Mouse (Mus musculus) adrenal gland, adult 8-10 months (tissue): ENCODE measurements around the gene Klhl31. TPM values are rescaled to one million over a fixed set of nuclear protein-coding genes. Genes with fewer than 3 reads are reported as not detected.

Experiments
- DNase-seq: peaks from one replicate; pipeline ENCODE4 v3.0.0; 2022
- total RNA-seq, 4 experiments: library from RNA; stranded (reverse); gene quantifications; 2 replicates each; pipeline ENCODE4 v1.2.4; 2022

Klhl31 gene
- total RNA-seq, 4 experiments from 2014 or later = 0.03 to 0.09 TPM; not detected in 2

DNA sequence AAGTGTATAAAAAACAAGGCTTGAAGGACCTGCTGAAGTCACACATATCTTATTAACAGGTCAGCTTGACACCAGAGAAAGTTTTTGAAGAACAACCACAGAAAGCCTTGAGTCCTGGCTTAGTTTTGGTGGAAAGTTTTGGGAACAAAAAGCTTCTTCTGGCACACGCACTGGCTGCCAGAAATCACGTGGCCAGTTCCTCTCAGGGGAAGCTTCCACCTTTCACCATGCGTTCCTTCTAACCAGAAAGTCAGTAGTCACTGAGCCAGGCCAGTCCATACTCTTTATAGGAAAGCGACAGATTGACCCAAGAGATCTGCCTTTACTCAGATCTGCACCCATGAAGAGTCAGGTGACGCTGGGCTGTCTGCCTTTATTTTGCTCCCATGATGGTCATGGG, 12.1 kb upstream of the Klhl31 start:
- no peak for DNase-seq

DNA sequence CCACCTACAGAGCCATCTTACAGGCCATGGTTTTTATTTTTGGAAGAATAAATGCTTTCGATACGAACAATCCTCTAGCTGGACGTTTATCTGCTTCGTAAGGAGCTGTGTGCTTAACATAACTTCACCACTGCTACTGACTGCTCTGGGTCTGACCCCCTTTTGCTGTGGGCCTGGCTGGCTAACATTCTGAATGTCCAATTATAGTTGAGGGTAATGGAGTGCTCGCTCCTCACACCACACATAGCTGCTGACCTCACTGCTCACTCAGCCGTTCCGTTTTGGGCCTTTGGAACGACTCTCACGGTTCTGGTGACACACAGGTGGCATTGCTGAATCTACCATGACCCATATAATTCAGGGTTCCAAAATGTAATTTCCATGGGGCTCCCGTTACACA, 7.6 kb upstream of the Klhl31 start:
- DNase-seq = no peak

DNA sequence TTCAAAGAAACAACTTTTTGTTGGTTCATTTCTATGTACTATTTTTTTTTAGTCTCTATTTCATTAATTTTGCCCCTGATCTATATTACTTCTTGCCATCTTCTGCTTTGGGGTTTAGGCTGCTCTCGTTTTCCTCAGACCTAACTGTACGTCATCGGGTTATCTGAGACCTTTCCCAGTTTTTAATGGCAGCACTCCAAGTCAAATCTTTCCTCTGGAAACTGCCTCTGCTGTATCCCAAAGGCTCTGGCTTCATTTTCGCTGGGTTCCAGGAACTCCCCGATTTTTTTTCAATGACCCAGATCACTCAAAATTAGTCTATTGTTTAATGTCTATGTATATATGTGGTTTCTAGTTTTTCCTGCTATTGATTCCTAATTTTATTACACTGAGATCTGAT, 6.6 kb upstream of the Klhl31 start:
- DNase-seq = no peak

DNA sequence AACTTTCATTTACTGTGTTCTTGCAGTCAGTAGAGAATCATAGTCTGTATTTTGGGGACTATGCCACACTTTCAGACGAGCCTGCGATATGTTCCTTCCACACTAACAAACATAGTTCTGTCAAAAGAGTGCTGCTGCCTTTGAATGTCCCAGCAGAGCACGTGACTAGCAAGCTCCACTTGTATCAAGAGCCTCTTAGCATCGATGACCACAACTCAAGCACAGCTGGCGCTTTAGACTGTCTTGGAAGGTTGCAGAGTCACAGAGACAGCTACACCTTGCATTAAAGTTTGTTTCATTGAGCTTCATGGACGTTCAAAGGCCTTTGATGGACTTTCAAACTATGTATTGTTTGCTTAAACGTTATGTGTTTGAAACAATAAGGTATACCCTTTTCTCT, 5.5 kb upstream of the Klhl31 start:
- DNase-seq = no peak

DNA sequence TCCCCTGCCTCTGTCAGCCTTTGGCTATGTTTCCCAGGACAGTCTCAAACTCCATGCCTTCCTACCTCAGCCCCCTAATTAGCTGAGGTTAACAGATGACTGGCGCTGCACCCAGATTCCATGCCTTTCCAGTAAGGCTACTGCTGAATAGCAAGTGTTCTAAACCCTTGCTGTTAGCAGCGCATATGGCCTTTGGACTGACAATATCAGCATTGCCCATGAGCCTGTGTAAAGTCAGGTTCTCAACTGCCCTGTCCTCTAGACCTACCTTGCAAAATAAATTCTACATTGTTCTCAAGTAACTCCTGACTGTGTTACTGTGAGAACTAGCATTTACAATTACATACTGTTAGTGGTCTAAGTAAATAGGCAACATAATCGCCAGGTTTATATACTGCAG, 3.9 kb upstream of the Klhl31 start:
- DNase-seq = no peak

DNA sequence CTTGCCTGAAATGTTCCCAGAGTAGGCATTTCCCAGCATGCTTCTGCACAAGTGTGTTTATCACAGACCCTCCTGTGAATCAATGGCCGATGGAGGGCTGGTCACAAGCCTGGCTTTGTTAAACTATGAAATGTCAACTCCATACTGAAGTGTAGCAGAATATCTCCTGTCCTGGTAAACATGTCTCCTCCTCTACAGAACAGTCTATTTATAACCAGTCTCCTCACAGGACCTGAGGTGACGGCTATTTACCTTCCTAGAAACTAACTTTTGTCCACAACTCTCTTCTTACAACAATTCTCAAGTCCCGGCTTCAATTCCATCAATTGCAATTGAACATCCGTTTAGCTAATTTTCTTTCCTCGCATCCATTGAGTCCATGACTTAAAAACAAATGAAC, 297 bp upstream of the Klhl31 start:
- no peak for DNase-seq

DNA sequence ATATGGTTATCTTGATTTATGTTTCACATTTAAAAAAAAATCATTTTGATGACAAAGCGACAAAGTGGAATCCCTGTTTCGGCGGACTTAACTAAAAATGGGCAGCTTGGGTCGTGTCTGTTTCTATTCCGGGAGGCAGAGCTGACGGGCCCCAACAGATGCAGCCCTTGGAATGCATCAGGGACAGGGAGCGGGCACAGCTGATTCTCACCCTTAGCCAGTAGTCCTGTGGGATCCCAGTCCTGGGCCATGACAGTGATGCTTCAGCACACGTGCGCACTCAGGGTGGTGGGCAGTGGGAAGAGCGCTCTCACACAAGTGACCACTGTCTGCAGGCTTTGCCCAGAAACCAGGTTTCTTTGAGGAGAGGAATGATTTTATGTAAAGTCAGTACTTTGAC, 1.1 kb downstream of the Klhl31 start:
- DNase-seq = no peak

DNA sequence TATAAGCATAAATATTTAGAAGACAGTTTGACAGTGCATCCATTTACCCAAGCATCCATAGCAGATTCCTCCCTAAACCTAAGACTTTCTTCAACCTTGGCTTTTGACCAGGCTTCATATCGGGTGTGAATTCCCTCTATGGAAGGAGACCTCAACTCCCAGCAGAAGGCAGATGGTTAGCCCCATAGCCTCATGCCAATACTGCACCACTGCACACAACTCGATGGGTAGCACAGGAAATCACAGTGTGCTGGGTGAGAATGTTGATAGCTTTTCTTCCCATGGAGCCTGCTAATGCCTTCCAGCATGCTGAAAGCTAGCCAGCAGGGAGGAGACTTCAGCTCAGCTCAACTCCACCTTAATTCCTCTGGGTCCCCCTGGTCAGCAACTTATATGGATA, 8.9 kb downstream of the Klhl31 start:
- DNase-seq = no peak

DNA sequence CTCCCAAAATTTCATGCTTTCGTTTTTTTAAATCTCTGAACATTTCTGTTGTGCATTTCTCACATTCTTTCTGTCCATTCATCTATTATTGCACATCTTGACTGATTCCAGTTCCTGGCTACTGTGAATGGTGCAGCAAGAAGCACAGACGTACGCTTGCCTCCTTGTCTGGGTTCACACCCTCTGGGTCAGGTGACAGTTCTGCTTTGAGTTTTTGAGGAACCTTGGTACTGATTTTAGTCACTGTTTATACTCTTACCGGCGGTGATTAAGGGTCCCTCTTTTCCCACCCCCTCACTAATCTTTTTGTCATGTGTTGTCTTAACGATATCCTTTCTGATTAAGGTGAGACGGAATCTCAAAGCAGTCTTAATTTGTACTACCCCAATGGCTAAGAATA, 15.5 kb downstream of the Klhl31 start:
- no peak for DNase-seq

DNA sequence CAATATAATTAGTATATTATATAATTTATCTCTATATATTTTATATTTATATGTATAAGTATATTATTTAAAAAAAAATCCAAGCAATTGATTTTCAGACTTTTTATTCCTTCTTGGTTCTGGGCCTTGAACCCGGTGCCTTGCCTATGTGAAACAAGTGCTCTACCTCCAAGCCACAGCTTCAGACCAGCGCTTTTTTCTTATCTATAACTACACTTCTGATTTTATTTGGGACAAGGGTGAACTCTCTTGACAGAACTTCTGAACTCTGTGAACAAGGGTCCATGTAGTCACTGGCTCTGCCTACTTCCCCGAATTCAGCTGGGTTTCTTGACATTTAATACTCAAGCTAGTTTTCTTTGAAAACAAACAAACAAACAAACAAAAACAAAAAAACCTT, 17.6 kb downstream of the Klhl31 start:
- no peak for DNase-seq

DNA sequence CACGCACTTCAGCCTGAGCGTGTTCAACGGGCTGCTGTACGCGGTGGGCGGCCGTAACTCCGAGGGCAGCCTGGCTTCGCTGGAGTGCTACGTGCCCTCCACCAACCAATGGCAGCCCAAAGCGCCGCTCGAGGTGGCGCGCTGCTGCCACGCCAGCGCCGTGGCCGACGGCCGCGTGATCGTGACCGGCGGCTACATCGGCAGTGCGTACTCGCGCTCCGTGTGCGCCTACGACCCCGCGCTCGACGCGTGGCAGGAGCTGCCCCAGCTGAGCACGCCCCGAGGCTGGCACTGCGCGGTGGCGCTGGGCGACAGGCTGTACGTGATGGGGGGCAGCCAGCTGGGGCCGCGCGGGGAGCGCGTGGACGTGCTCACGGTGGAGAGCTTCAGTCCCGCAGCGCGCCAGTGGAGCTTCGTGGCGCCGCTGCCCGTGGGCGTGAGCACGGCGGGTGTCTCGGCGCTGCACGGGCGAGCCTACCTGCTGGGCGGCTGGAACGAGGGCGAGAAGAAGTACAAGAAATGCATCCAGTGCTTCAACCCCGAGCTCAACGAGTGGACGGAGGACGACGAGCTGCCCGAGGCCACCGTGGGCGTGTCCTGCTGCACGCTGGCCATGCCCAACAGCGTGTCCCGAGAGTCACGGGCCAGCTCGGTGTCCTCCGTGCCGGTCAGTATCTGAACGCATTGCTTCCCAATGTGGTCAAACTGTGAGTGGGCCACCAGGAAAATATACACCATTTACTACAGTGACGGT, 19.1 kb downstream of the Klhl31 start:
- peak; percentile 17 for DNase-seq

DNA sequence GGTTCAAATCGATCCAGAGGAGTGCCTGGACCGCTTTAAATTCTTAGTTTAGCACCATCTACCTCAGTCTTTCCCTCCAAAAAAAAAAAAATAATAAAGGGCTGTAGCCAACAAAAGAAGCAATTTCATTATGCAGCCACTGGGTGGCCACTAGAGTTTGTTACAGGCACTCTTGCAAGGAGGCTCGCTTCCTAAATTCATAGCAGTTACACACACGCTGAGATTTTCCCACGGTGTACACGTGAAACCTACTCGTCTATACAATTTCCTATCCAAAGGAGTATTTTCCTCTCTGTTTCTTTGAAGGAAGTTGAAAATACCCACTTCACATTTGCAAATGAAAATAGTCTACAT, 19.6 kb downstream of the Klhl31 start:
- DNase-seq = peak; percentile 20

DNA sequence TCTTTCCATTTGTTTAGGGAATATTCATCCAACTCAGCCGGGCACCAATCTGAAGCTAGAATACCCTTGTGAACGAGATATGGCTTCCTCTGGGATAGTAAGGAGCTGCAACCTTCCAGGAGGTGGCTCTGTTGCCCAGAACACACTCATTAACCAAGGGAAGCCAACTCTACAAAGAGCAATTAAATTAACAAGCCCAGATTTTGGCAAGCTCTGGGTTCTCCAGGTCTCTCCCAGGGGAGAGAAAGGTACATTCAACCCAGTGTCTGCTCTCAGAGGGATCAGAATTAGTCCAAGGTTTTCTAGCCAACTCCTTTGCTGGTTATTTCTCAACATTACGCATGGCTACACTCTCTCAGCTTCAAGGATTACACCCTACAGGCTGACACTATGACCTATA, 26.6 kb downstream of the Klhl31 start:
- DNase-seq = no peak

DNA sequence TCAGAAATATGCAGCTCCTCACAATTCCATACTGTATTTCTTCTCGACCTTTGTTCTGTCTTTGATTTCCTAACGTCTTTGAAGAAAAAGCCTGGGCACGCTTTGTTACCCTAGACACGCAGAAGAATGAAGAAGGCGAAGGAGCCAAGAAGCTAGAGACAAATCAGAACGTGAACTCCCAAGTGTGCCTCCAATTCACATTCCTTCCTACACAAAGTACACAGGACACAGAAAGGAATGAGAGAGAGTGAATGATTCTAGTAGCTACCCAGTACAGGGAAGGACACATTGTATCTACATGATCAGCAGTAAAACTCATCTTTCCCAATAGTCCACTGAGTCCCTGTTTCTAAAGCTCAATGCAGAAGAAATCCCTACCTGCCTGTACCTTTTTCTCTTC, 33.8 kb downstream of the Klhl31 start:
- no peak for DNase-seq

DNA sequence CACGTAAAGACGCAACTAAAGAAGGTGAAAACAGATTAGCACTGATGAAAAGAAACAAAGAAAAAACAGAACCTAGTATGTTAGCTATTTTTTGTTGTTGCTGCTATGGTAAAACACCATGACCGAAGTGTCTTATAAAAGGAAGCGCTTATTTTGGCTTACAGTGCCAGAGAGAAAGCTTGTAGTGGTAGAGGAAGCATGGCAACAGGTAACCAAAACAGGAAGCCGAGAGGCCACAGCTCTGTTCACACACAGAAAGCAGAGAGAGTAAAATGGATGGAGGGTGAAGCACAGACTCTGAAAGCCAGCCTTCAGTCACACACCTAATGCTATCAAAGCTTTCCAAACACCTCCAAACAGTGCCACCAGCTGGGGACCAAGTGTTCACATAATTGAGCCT, 34.7 kb downstream of the Klhl31 start:
- DNase-seq = no peak

DNA sequence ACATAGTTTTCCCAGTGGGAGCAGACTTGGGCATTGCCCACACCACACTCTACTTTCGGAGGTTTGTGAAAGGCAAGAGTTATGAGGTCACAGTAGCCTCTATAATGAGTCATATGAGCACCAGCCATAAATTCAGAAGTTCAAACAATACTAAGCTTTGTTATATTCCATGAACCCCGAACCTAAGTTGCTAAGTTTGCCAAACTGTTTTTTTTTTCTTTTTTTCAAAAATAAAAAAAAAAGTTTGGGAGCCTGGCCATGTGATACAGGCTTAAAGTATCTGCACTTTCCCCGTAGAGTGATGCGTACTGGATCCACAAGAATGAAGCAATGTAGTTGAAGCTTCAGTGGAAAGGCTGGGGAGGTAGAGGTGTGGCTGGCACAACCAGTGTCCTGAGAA, 36.9 kb downstream of the Klhl31 start:
- DNase-seq = no peak

DNA sequence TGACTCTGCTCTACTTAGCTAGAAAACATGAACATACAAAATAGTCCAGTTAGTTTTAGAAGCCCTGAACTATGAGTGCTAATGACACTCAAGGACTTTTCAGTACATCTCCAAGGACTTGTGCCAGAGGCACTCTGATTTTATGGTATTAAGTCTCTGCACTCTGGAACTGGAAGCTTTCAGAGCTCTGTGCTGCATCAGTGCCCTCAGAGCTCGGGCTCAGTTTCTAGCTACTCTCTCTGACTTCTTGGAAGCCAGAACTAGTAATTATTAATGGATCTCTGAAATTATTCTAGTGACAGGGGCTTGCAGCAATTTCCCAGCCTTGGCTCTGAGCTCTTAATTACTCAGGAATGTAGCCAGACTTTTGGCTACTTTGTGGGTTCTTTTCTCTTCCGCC, 37.7 kb downstream of the Klhl31 start:
- DNase-seq = no peak

DNA sequence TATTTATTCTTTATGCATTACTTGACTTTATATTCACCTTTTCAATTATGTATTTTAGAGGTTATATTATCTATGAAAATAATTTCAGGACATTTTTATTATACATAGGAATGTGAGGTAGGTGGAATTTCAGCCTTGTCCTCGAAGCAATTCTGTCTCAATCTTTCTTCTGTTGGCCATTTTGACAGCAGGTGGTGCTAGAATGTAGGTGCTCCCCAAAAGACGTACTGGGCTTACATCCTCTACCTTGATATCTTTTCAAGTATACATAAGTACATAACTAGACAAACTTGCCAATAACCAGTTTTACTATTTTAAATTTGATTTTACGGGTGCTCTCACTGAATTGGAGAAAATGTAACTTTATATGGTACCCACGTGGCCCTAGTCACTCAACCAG, 48.6 kb downstream of the Klhl31 start:
- DNase-seq = no peak

DNA sequence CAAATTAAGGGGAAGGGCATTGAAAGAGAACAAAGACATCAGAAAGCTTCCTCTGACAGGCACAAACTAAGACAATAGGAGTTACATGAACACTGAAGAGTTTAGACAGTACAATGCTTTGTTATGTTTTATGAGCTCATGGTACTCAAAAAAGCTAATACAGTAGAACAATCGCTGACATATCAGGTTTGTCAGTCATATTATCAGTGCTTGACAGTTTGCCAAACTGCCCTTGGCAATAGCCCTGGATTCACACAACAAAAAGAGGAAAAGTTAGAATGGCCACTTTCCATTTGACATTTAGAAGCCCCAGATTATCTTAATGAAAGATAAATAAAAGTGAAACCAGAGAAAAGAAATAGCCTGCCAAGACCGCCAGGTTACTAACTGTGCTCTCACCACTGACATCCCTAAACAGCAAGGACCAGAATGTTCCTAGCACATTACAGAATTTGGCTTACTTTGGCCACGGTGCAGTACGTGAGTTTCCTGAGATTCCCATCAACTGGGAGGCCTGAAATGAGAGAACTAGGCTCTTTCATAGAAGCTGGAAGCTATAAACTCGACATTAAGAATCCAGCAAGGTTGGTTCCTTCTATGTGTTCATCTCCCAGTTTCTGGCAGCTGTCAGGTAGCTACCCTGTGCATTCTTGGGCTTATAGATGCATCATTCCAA, 49.7 kb downstream of the Klhl31 start:
- no peak for DNase-seq

DNA sequence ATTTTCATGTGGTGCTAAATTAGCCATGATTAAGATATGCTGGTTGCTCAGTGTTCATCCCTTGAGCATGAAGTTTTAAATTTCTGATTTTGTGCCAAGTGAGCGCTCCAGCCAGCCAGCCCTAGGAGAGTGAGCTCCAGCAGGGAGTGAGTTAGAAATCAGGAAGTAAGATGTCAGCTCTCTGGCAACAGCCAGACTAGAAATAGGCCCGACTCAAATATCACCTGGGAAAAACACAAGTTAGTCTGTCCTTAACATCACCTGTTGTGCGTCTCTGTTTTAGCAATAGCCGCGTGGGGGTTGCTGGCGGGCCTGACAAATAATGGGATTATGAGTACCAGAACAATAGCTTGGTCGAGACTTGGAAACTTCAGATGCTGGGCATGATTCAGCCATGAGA, 56.4 kb downstream of the Klhl31 start:
- no peak for DNase-seq

DNA sequence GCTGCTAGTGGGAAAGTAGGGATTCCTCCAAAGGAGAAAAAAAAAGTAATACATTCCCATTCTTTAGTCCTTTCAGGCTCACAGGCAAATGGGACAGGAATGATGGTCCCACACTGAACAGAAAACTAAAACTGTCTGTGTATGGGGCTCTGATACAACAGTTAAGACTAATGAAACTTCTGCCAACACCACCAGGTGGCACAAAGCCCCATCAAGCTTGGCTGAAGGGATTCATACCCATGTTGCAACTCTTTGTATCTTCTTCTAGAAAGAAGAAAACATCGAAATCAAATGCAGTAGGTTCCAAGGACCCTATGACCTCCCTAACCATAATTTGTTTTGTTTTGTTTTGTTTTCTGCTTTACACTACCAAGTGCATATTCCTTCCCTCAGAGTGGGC, 57.1 kb downstream of the Klhl31 start:
- no peak for DNase-seq

DNA sequence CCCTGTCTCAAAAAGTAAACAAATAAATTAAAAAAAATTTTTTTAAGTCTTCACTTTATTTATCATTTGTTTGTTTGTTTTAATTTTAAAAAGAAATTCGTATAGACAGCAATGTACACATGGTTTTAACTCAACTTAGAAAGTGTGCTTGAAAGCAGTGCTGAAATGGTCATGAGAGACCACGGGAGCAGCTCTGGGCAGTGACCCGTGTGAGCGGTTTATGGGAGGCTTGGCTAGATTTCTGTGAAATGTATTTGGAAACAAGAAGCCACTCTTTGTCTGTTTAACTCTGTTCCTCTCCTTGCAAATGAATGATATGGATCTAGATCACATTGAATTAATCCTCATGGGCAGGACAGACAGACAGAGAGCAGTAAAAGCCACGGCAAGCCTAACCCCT, 59.3 kb downstream of the Klhl31 start:
- DNase-seq = no peak

DNA sequence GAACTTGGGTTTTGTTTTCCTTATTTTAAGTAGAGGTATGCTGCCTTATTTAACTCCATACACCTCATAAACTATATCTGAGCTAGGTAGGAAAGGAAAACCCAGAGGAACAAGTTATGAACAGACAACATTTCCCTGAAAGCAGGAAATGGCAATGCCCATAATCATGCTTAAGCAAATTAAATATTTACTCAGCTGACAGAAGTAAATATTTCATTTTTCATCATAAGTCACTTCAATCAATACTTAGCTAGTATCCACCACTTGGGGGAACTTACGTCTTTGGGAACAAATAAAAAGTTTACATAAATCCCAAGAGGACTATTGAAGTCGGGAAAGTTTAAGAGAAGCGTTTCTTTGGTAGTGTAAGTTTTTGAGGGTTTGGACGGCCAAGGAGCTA, 67.2 kb downstream of the Klhl31 start:
- no peak for DNase-seq

DNA sequence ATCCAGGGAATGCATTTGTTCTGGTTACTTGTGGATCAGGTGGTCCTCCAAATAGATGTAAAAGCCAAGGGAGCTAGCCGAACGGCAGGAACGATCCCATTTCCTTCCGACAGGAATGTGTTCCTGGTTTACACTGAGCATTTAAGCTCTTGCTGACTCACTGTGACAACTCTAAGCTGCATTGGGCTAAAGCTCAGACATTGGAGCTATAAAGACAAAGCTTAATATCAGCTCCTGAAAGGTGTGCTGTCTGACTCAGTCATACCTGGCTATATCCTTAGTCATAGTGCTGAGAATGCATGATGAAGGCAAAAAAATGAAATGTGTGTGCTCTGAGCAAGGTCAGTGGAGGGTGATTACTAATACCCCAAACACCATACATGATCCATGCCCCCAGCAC, 67.8 kb downstream of the Klhl31 start:
- DNase-seq = no peak

DNA sequence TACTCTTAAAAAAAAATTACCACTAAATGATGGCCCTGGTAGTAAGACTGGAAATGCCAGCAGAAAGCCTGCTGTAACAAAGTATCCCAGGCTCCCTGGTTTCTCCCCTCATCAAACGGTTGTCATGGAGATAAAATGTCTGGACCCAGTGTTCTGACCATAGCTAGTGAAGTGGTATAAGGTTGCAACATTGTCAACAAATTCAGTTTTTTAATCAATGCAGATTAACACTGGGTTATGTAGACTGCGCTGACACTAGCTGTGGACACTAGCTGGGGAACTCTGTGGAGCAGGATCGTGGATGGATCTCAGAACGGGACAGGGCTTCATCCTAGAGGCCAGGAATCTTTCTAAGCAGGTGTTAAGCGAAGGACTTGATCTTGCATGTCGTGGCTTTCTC, 70.2 kb downstream of the Klhl31 start:
- no peak for DNase-seq
